Mouse (Mus musculus) forebrain, embryonic 15.5 days (tissue): ENCODE results near the gene Aldh16a1. TPM values are rescaled to one million over a fixed set of nuclear protein-coding genes. Genes with fewer than 3 reads are reported as not detected.
A peak's percentile ranks its signal among the peaks of the same experiment; 100 is the strongest.
"Not testable (repeated sequence)": the region's sequence is repeated elsewhere in the genome, so short reads cannot be mapped to it uniquely, and the experiment has no call there.

Experiments used
- ATAC-seq: fragments of 200-750 bp; cut with Nextera tagmentation; replicated peaks from 2 replicates; pipeline ENCODE4 v1.8.0; 2017; ENCODE audit warnings: mild to moderate bottlenecking, moderate TSS enrichment, moderate library complexity
- H3K27ac ChIP-seq: fragments of 300-500 bp; sonication (generic); replicated peaks from 2 replicates; pipeline ENCODE4 v1.5.1; 2015; ENCODE audit warnings: mild to moderate bottlenecking, inconsistent platforms
- H3K27me3 ChIP-seq: fragments of 300-500 bp; sonication (generic); 2 replicates; pipeline ENCODE4 v1.6.1; 2015; ENCODE audit warnings: inconsistent platforms
- H3K36me3 ChIP-seq: fragments of 300-500 bp; sonication (generic); 2 replicates; pipeline ENCODE4 v1.6.1; 2015; ENCODE audit warnings: mild to moderate bottlenecking, inconsistent platforms
- H3K4me1 ChIP-seq: fragments of 300-500 bp; sonication (generic); 2 replicates; pipeline ENCODE4 v1.6.1; 2015; ENCODE audit warnings: inconsistent platforms
- H3K4me2 ChIP-seq: fragments of 300-500 bp; sonication (generic); replicated peaks from 2 replicates; pipeline ENCODE4 v1.6.1; 2015; ENCODE audit warnings: mild to moderate bottlenecking, inconsistent platforms
- H3K4me3 ChIP-seq: fragments of 300-500 bp; sonication (generic); 2 replicates; pipeline ENCODE4 v1.5.1; 2015; ENCODE audit warnings: mild to moderate bottlenecking, inconsistent platforms
- H3K9ac ChIP-seq: fragments of 300-500 bp; sonication (generic); replicated peaks from 2 replicates; pipeline ENCODE4 v1.6.1; 2015; ENCODE audit warnings: mild to moderate bottlenecking, inconsistent platforms
- H3K9me3 ChIP-seq: fragments of 300-500 bp; sonication (generic); 2 replicates; pipeline ENCODE4 v1.6.1; 2016; ENCODE audit warnings: inconsistent platforms
- WGBS: fragments of 180-500 bp; shearing (Covaris S2); methylation state at CpG from one replicate; pipeline ENCODE4 v1.1.7; 2015; ENCODE audit warnings: mixed read lengths; 5-methylcytosine and 5-hydroxymethylcytosine counted together
- polyA plus RNA-seq: library from polyadenylated mRNA; unstranded; fragments of >200 nt; fragmentation: Nextera tagmentation; extraction: Ambion mirVana; gene quantifications from 2 replicates; pipeline ENCODE4 v1.2.1, GENCODE M21; 2015

Aldh16a1 gene
- polyA plus RNA-seq, 1 experiment from 2014 or later, result 25.6 TPM

- peaks cover 85% of the 10 kb centered on the region for H3K27me3 ChIP-seq
- H3K27ac ChIP-seq, result no peak overlapping the region
- no peak overlapping the region for H3K9ac ChIP-seq
- H3K4me1 ChIP-seq, result peaks cover 21% of the 10 kb centered on the region
- 2% methylated on average over 29 of the region's 31 CpGs for WGBS
- H3K9me3 ChIP-seq, result no peaks in the 10 kb centered on the region
- peak overlapping the region; percentile 15; the same call in 1 of the 2 replicates for H3K4me3 ChIP-seq
- peak overlapping the region; percentile 31 for H3K4me2 ChIP-seq
- ATAC-seq, result no peak
- no peaks in the 10 kb centered on the region for H3K36me3 ChIP-seq
These were observed 22.0 kb upstream of the Aldh16a1 start for GRCm38 (mm10) chr7:45176356-45176755.

GRCm38 (mm10) chr7:45175929-45176328 is 21.5 kb upstream of the Aldh16a1 start:
- no peak overlapping the region for H3K9ac ChIP-seq
- no peak for ATAC-seq

GRCm38 (mm10) chr7:45175398-45175797 is 21.0 kb upstream of the Aldh16a1 start:
- no peak for ATAC-seq
- H3K36me3 ChIP-seq, result no peaks in the 10 kb centered on the region
- H3K27ac ChIP-seq, result no peak overlapping the region
- no peaks in the 10 kb centered on the region for H3K9me3 ChIP-seq
- 1% methylated on average over 13 of the region's 13 CpGs for WGBS
- H3K4me2 ChIP-seq, result no peak overlapping the region
- H3K27me3 ChIP-seq, result peaks cover 85% of the 10 kb centered on the region
- H3K9ac ChIP-seq, result no peak overlapping the region
- H3K4me1 ChIP-seq, result peaks cover 15% of the 10 kb centered on the region
- no peak overlapping the region for H3K4me3 ChIP-seq

More at GRCm38 (mm10) chr7:45175929-45176328, 21.5 kb upstream of the Aldh16a1 start:
- Histone ChIP-seq H3K27me3 (peaks cover 85% of the 10 kb centered on the region), H3K4me2 (peak overlapping the region; percentile 31), H3K9me3 (no peaks in the 10 kb centered on the region), H3K4me3 (peak overlapping the region; percentile 15; the same call in 1 of the 2 replicates), H3K27ac (no peak overlapping the region), H3K36me3 (no peaks in the 10 kb centered on the region), H3K4me1 (peaks cover 17% of the 10 kb centered on the region)
- under 1% methylated on average over 23 of the region's 23 CpGs for WGBS

- H3K4me1 ChIP-seq, result peaks cover 15% of the 10 kb centered on the region
- ATAC-seq, result no peak
- peaks cover 83% of the 10 kb centered on the region for H3K27me3 ChIP-seq
- H3K36me3 ChIP-seq, result no peaks in the 10 kb centered on the region
- no peak overlapping the region for H3K27ac ChIP-seq
- 3% methylated on average over 28 of the region's 29 CpGs for WGBS
- 0 out of 2 replicates have a peak overlapping the region, but pooled peaks have one; percentile 8 for H3K4me3 ChIP-seq
- no peak overlapping the region for H3K9ac ChIP-seq
- H3K9me3 ChIP-seq, result no peaks in the 10 kb centered on the region
- no peak overlapping the region for H3K4me2 ChIP-seq
These were observed 20.3 kb upstream of the Aldh16a1 start for GRCm38 (mm10) chr7:45174567-45175280.

GRCm38 (mm10) chr7:45173772-45174171 is 19.4 kb upstream of the Aldh16a1 start:
- not testable (repeated sequence) for ATAC-seq, H3K4me3 ChIP-seq, H3K27ac ChIP-seq, H3K9me3 ChIP-seq, H3K36me3 ChIP-seq, H3K9ac ChIP-seq, H3K4me2 ChIP-seq
- Histone ChIP-seq H3K4me1 (peaks cover 17% of the 10 kb centered on the region), H3K27me3 (peaks cover 83% of the 10 kb centered on the region)
- WGBS, result 73% methylated on average over 1 of the region's 1 CpGs

- H3K36me3 ChIP-seq, result no peaks in the 10 kb centered on the region
- 65% methylated on average over 7 of the region's 7 CpGs for WGBS
- peaks cover 25% of the 10 kb centered on the region for H3K4me1 ChIP-seq
- no peak overlapping the region for H3K4me2 ChIP-seq
- no peak overlapping the region for H3K4me3 ChIP-seq
- no peak overlapping the region for H3K27ac ChIP-seq
- H3K27me3 ChIP-seq, result peaks cover 82% of the 10 kb centered on the region
- H3K9me3 ChIP-seq, result no peaks in the 10 kb centered on the region
- ATAC-seq, result no peak
- H3K9ac ChIP-seq, result no peak overlapping the region
These were observed 18.6 kb upstream of the Aldh16a1 start for GRCm38 (mm10) chr7:45172974-45173373.

- no peak overlapping the region for H3K4me3 ChIP-seq
- H3K36me3 ChIP-seq, result no peaks in the 10 kb centered on the region
- H3K27ac ChIP-seq, result no peak overlapping the region
- H3K4me2 ChIP-seq, result no peak overlapping the region
- no peak overlapping the region for H3K9ac ChIP-seq
- no peaks in the 10 kb centered on the region for H3K9me3 ChIP-seq
- no peak for ATAC-seq
- H3K27me3 ChIP-seq, result peaks cover 78% of the 10 kb centered on the region
- H3K4me1 ChIP-seq, result peaks cover 26% of the 10 kb centered on the region
- 89% methylated on average over 3 of the region's 3 CpGs for WGBS
These were observed 15.1 kb upstream of the Aldh16a1 start for GRCm38 (mm10) chr7:45169495-45169894.

- Histone ChIP-seq H3K9ac (0 out of 2 replicates have a peak overlapping the region, but pooled peaks have one; percentile 0), H3K4me1 (peaks cover 30% of the 10 kb centered on the region), H3K36me3 (no peaks in the 10 kb centered on the region), H3K4me2 (peak overlapping the region; percentile 38), H3K4me3 (peak overlapping the region; percentile 6), H3K27me3 (peaks cover 75% of the 10 kb centered on the region), H3K9me3 (no peaks in the 10 kb centered on the region), H3K27ac (no peak overlapping the region)
- ATAC-seq, result no peak
- 4% methylated on average over 24 of the region's 24 CpGs for WGBS
These were observed 14.3 kb upstream of the Aldh16a1 start for GRCm38 (mm10) chr7:45168656-45169055.

- Histone ChIP-seq H3K36me3 (no peaks in the 10 kb centered on the region), H3K4me2 (peak overlapping the region; percentile 38), H3K9ac (0 out of 2 replicates have a peak overlapping the region, but pooled peaks have one; percentile 23), H3K4me1 (peaks cover 33% of the 10 kb centered on the region), H3K9me3 (no peaks in the 10 kb centered on the region), H3K27me3 (peaks cover 82% of the 10 kb centered on the region), H3K27ac (peak overlapping the region; percentile 46), H3K4me3 (peak overlapping the region; percentile 27)
- WGBS, result 1% methylated on average over 19 of the region's 19 CpGs
- 0 out of 2 replicates have a peak, but pooled peaks have one; percentile 31 for ATAC-seq
These were observed 13.5 kb upstream of the Aldh16a1 start for GRCm38 (mm10) chr7:45167761-45168445.

GRCm38 (mm10) chr7:45166950-45167401 is 12.6 kb upstream of the Aldh16a1 start:
- H3K27me3 ChIP-seq, result peaks cover 77% of the 10 kb centered on the region
- H3K36me3 ChIP-seq, result no peaks in the 10 kb centered on the region
- H3K27ac ChIP-seq, result peak overlapping the region; percentile 46
- no peaks in the 10 kb centered on the region for H3K9me3 ChIP-seq
- ATAC-seq, result 0 out of 2 replicates have a peak, but pooled peaks have one; percentile 12
- peaks cover 42% of the 10 kb centered on the region for H3K4me1 ChIP-seq
- peak overlapping the region; percentile 27; the same call in 1 of the 2 replicates for H3K4me3 ChIP-seq
- peak overlapping the region; percentile 38 for H3K4me2 ChIP-seq
- 21% methylated on average over 10 of the region's 10 CpGs for WGBS
- H3K9ac ChIP-seq, result no peak overlapping the region

GRCm38 (mm10) chr7:45165701-45166100 is 11.3 kb upstream of the Aldh16a1 start:
- 0 out of 2 replicates have a peak overlapping the region, but pooled peaks have one; percentile 9 for H3K27ac ChIP-seq
- H3K9me3 ChIP-seq, result no peaks in the 10 kb centered on the region
- H3K9ac ChIP-seq, result no peak overlapping the region
- ATAC-seq, result no peak
- peaks cover 67% of the 10 kb centered on the region for H3K27me3 ChIP-seq
- WGBS, result 39% methylated on average over 11 of the region's 11 CpGs
- peaks cover 48% of the 10 kb centered on the region for H3K4me1 ChIP-seq
- H3K4me3 ChIP-seq, result peak overlapping the region; percentile 49
- no peaks in the 10 kb centered on the region for H3K36me3 ChIP-seq
- peak overlapping the region; percentile 55 for H3K4me2 ChIP-seq

GRCm38 (mm10) chr7:45164833-45165232 is 10.4 kb upstream of the Aldh16a1 start:
- no peak for ATAC-seq
- H3K27me3 ChIP-seq, result peaks cover 60% of the 10 kb centered on the region
- no peaks in the 10 kb centered on the region for H3K36me3 ChIP-seq
- peak overlapping the region; percentile 52; the same call in 1 of the 2 replicates for H3K9ac ChIP-seq
- 0 out of 2 replicates have a peak overlapping the region, but pooled peaks have one; percentile 27 for H3K27ac ChIP-seq
- peaks cover 48% of the 10 kb centered on the region for H3K4me1 ChIP-seq
- peak overlapping the region; percentile 49 for H3K4me3 ChIP-seq
- 59% methylated on average over 5 of the region's 5 CpGs for WGBS
- peak overlapping the region; percentile 55 for H3K4me2 ChIP-seq
- H3K9me3 ChIP-seq, result no peaks in the 10 kb centered on the region
